Mouse (Mus musculus) embryo, embryonic 10 days (tissue): ENCODE data around the gene Adamts10.

Source experiments
- DNase-seq: peaks from one replicate; pipeline ENCODE4 v3.0.0-alpha.2; 2015; ENCODE audit warnings: low spot score

The Adamts10 gene

DNA sequence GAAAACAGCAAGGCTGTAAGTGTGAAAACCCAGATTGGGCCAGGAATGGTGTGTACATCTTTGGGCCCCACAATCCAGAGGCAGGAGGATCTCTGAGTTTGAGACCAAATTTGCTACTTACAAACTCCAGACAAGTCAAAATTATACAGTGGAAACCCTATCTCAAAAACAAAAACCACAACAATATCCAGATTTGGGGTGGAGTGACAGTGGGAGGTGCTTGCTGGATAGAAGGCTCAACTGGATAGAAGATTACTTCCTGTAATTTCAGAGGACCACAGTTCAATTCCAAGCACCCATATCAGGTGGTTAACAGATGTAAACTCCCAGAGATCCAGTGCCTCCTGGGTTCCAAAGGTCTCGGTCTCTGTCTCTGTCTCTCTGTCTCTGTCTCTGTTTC lies 30.5 kb downstream of the Adamts10 start:
- no peak for DNase-seq

DNA sequence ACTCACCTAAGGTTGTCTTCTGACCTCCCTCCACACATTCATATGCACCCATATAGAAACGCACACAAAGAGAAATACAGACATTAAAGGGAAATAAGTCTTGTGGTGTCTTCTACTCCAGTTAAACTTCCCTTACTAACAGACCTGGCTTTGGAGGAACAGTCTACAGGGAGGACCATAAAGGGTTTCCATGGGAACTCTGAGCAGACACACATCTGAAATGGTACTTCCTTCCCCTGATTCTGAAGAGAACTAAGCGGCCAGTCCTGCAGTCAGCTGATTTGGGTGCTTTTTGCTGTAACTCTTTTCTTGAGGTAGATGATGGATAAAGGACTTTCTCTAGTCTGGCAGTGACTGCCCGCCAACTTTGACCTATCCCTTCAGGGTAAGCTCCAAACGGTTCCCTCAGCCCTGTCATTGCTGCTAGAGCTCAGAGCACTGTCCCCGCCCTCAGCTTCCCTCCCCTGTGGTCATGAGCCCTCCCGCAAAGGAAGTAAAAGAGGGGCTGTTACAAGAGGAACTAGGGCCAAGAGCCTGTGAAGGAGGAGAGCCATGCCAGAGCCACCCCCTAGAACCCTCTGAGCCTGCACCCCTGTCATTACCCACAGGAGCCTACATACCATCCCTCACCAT lies 31.3 kb downstream of the Adamts10 start, which contains the start of gene Myo1f:
TSS of gene Myo1f (plus strand) at position 485 of the 633 bp plus-strand sequence.
- DNase-seq: no peak

DNA sequence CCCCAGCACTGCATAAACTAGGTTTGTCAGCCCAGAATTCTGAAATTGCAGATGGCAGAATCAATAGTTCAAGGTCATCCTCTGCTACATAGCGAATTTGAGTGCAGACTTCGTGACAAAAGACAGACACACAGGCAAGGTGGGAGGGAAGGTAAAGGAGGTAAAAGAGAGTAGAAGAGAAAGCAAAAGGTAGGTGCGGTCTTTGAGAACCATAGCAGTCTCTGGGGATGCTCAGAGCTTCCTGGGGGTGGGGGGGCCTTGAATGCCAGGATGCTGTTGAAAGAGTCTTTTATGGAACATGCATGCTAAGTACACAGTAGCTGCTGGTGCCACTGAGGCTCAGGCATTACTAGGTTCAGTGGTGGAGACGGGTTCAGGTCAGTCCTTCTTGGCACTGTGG lies 33.9 kb downstream of the Adamts10 start:
- no peak for DNase-seq

DNA sequence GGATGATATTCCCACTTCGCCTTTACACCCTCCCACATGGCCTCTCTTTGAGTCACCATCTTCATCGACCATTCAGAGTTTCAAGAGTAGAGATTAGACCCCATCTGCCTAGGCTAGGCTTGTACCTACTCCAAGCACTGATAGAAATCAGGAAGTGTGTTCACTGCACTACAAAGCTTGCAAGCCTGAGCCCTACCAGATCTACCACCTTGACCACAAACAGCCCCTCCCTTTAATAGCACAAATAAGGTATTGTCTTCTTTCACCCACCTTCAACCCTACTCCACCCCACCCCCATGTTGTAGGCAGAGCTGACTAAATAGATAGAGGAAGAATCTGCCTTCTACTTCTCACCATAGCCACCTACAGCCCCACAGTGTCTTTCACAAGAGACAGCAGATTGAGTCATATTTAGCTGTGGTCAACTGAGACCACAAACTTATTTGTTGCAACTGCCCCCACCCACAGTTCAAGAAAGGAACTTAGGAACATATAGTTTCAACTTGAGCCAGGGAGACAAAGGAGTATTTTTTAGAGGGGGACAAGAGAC lies 39.6 kb downstream of the Adamts10 start:
- DNase-seq: no peak

DNA sequence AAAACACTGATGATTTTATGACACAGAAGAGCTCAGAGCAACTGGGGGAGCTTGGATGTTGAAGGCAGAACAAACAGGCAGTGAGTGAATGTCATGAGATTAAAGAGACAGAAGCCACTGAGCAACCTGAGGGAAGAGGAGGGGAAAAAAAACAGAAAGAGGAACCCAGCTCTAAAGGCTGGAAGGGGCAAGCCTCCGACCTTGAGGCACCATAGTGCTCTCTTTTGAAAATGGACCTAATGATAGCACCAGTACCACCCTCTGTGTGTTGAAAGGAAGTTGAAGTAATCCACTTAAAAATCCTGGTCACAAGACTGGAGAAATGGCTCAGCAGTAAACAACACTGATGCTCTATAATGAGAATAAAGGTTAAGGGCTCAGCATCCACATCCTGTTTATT lies 40.6 kb downstream of the Adamts10 start:
- DNase-seq: no peak

DNA sequence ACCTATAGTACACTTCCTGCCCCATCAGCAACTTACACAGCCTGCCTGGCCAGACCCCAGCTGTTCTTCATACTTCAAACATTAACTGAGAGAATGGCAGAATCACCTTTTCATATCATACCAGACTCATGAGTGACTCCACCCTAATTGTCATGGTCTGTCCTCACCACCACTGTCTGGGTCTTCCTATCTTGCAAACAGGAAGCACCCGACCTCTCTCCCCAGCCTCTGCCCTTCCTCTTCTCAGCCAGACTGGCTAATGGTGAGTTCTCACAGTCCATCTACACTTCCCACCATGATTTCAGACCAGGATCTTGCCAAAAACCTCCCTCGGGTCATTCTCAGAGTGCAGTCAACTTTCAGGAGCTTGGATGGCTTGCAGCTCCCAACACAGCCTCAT lies 42.2 kb downstream of the Adamts10 start:
- no peak for DNase-seq

DNA sequence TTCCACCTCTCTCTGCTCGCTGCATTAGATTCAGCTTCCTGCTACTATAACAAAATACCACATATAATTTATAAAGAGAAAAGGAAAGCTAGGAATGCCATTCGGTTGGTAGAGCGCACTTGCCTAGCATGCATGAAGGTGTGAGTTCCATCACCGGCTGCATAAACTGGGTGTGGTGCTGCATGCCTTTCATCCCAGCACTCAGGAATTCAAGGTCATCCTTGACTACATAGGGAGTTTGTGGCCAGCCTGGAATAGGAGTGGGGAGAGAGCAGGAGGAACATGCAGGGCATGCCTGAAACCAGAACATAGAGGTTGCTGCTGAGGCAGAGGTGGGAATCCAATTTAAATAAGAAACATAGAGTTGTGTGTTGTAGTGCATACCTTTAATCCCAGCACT lies 60.1 kb downstream of the Adamts10 start:
- no peak for DNase-seq

DNA sequence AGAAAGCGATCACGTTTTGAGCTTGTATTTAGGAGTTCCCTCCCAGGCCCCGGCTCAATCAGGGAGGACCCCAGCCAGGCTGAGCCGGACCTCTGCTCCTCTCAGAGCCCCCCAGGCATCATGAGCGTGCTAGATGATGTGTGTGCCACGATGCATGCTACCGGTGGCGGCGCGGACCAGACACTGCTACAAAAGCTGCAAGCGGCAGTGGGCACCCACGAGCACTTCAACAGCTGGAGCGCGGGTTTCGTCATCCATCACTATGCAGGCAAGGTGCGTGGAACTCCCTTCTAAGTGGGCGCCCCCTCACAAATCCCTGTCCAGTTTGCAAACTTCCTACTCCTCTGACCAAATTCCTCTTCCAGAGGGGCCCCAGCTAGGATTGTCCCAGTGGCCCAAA lies 62.0 kb downstream of the Adamts10 start:
- DNase-seq: no peak

DNA sequence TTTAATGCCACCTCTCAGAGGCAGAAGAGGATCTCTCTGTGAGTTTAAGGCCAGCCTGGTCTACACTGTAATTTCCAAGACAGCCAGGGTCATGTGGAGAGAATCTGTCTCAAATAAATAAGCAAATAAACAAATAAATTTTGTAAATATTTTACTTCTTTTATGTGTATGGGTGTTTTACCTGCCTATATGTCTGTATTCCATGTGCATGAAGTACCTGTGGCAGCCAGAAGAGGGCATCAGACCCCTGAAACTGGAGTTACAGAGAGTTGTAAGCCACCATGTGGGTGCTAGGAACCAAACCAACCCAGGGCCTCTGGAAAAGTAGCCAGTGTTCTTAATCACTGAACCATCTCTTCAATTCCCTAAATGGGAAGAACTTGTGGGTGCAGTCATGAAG lies 73.3 kb downstream of the Adamts10 start:
- no peak for DNase-seq

DNA sequence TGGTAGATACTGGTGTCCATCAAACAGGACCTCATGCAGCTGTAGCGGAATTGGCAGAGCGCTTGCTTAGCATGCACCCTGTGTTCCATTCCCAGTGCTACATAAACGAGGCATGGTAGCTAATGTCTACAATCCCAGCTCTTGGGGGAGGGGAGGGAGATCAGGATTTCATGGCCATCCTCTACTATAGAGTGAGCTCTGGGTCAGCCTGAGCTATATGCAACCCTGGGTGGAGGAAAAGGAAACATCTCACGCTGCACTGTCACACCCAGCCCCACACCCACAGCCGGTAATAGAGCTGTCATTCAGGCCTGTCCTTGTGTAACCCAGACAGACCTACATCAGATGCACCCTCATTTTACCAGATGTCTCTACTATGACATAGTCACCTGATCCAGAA lies 74.5 kb downstream of the Adamts10 start:
- DNase-seq: no peak

DNA sequence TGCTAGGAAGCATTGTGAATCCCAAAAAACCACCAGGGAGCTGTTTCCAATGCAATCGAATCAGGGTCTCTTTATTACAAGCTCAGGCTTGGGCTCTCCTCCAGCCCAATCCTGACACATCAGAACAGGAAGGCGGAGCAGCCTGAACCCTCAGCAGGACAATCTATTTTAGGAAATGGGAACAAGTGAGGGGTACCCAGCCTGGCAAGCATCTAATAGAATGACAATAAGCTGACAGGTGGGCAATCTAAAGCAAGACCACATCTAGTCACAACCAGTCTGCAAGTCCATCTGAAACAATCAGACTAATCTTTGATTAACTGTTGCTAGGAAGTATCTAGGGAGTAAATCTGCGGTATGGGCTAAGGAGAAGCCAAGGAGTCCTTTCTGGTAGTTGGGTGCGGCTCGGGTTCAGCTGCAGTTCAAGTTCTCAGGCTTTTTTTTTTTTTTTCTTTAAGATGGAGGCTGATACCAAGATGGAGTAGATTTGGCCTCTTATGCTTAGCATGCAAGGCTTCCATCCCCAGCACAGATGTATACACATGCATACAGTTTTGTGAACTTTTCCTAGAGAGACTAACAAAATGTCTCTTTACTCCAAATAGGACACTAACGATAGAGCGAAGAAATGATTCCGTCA lies 76.0 kb downstream of the Adamts10 start:
- DNase-seq: no peak

DNA sequence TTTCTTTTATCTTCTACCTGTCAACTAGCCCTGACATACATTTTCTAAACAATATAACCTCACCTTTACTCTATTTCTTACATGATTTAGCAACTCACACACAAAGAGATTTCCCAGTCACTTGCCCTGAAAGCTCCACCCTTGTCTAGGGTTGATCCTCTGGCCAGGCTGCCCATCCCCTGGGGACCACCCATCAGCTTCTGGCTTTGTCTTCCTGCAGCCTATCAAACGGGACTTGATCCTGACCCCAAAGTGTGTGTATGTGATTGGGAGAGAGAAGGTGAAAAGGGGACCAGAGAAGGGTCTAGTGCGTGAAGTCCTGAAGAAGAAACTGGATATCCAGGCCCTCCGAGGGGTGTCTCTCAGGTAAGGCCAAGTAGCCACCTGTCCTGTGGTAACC lies 76.8 kb downstream of the Adamts10 start:
- no peak for DNase-seq

DNA sequence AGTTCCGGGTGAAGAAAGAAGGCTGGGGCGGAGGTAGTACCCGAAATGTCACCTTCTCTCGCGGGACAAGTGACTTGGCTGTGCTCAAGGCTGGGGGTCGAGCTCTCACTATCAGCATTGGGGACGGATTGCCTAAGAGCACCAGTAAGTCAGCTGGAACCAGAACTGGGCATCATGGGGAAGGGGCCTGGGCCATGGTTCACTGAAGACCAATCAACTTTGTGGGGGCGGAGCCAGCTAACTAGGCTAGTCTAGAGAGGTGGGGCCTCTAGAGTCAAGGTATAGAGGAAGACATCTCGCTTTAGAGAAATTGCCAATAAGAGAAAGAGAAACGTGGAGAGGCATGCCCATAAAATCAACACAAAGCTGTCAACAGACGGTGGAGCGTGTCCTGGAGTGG lies 77.9 kb downstream of the Adamts10 start:
- DNase-seq: no peak
